Mouse (Mus musculus): Measurements from ENCODE around the gene Spag6l. TPM values are rescaled to one million over a fixed set of nuclear protein-coding genes. Genes with fewer than 3 reads are reported as not detected.

Gene Spag6l
- polyA plus RNA-seq (2015; fragmentation: Nextera tagmentation; extraction: Ambion mirVana), result 24.0 and 24.5 TPM in 2 replicates

DNA sequence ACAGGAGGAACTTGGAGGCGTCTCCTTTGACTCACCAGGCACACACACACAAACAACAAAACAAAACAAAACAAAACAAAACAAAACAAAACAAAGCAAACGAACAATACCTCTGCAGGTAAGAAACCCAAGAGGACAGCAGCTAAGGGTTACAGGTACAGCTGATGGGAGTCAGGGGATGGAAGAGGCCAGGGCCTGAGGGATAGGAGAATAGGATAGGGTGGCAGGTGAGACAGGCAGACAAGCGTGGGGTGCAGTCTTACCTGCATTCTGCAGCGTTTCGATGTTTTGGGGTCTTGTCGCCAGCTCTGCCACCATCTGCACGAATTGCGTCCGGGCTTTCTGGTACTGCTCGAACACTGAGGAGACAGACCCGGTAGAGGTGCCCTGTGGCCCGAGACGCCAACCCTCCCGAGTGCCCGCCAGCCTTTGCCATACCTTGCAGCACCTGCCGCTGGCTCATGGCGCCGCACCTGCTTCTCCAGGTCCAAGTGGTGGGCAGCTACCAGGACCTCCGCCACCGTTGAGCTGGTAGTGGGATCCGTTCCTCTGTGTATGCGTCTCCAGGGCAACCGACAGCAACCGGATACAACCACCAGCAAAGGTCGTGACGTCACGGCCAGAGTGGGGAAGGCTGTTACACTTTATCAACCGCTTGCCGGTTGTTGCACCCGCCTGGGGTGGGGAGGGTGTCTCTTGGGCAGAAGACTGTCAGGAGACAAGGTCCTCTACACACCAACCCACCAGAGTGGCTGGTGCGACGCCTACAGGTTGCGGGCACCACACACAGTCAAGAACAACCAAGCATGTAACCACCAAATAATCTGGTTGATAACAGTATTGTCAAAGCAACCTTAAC is at the start of gene Spag6l:
Spag6l (minus strand) TSS at position 700 of the 859 bp plus-strand sequence.
- peak within 1 kb of the TSS; percentile 56 for H3K4me2 ChIP-seq (ENCODE audit: low read length)
- no peaks in the 10 kb centered on the region for H3K9me3 ChIP-seq (replicated peaks; ENCODE audit: control insufficient read depth, low read length, poor library complexity, severe bottlenecking)
- peak within 1 kb of the TSS; percentile 69 for H3K9ac ChIP-seq (ENCODE audit: low read depth, low read length)
- peaks cover 2% of the 10 kb centered on the region; the same call in 1 of the 2 replicates for H3K4me1 ChIP-seq (ENCODE audit: control insufficient read depth, insufficient read depth, low read length)
- H3K36me3 ChIP-seq (ENCODE audit: control insufficient read depth, insufficient read depth, low read length), result no peaks in the 10 kb centered on the region
- H3K4me3 ChIP-seq (ENCODE audit: low read depth, low read length), result peak within 1 kb of the TSS; percentile 54
- H3K27me3 ChIP-seq (ENCODE audit: control insufficient read depth, insufficient read depth, low read depth, low read length), result no peaks in the 10 kb centered on the region
- WGBS, result 9% methylated on average over 33 of the region's 33 CpGs
- ATAC-seq, result peak; percentile 98
- peak within 1 kb of the TSS; percentile 53; the same call in 1 of the 2 replicates for H3K27ac ChIP-seq (ENCODE audit: low read length)

DNA sequence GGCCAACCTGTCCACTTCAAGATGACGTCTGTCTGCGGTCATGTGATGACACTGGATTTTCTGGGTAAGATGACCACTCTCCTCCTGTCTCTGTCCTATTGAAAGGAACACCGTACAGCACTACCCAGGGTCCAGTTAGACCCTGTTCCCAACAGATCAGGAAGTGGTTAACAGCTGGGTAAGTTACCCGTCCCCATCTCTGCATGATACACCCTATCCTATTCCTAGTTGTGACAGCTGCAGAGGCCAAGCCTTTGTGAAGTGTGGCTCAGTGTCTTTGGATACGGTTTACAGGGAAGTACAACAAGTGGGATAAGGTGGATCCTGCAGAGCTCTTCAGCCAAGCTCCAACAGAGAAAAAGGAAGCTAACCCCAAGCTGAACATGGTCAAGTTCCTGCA is 49.8 kb upstream of the Spag6l start:
- no peak overlapping the region for H3K27ac ChIP-seq (ENCODE audit: low read length)
- ATAC-seq, result no peak
- H3K9me3 ChIP-seq (replicated peaks; ENCODE audit: control insufficient read depth, low read length, poor library complexity, severe bottlenecking), result no peaks in the 10 kb centered on the region
- 90% methylated on average over 5 of the region's 5 CpGs for WGBS
- no peak overlapping the region for H3K4me2 ChIP-seq (ENCODE audit: low read length)
- no peak overlapping the region for H3K4me3 ChIP-seq (ENCODE audit: low read depth, low read length)
- no peaks in the 10 kb centered on the region for H3K4me1 ChIP-seq (ENCODE audit: control insufficient read depth, insufficient read depth, low read length)
- no peak overlapping the region for H3K9ac ChIP-seq (ENCODE audit: low read depth, low read length)
- no peaks in the 10 kb centered on the region for H3K27me3 ChIP-seq (ENCODE audit: control insufficient read depth, insufficient read depth, low read depth, low read length)
- peaks cover 34% of the 10 kb centered on the region for H3K36me3 ChIP-seq (ENCODE audit: control insufficient read depth, insufficient read depth, low read length)

DNA sequence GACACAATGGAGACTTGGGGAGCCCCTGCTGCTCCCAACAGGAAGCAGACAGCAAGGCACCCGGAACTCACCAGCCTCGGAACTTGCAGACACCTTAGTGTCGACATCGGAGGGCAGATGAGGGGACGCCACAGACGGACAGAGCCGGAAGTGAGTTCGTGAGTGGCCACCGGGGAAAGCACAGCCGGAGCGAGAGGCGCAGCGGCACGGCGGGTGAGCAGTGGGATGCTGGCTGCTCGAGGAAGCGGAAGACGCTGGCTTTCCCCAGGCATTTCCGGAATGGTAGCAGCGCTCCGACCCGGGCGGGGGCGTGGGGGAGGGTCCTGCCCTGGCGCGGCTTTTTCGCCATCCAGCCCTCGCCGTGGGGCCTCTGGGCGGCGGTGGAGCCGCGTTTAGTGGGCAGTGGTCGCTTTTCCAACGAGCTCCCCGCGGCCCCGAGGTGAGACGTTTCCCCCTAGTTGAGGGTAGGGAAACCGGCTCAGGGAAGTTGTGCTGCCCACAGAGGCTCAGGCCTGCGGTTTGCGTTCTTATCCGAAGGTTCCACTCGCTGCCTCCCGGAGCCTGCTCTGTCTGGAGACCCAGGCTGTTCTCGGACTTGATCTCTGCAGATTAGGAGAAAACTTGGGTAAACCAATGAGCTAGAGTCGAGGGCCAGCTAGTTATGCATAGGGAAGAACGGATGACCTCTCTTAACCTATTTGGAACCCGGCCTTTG is 41.5 kb upstream of the Spag6l start, which contains the start of the genes Top3b and Vpreb1:
Top3b (plus strand) TSS at position 120 of the 715 bp plus-strand sequence.
Vpreb1 (minus strand) TSS at position 227 of the 715 bp plus-strand sequence.
- peak within 1 kb of the TSS; percentile 75 for H3K4me2 ChIP-seq (ENCODE audit: low read length)
- peak; percentile 96 for ATAC-seq
- H3K4me3 ChIP-seq (ENCODE audit: low read depth, low read length), result peak within 1 kb of the TSS; percentile 69
- WGBS, result under 1% methylated on average over 48 of the region's 49 CpGs
- peaks cover 1% of the 10 kb centered on the region; the same call in 1 of the 2 replicates for H3K36me3 ChIP-seq (ENCODE audit: control insufficient read depth, insufficient read depth, low read length)
- H3K9me3 ChIP-seq (replicated peaks; ENCODE audit: control insufficient read depth, low read length, poor library complexity, severe bottlenecking), result no peaks in the 10 kb centered on the region
- H3K4me1 ChIP-seq (ENCODE audit: control insufficient read depth, insufficient read depth, low read length), result peaks cover 14% of the 10 kb centered on the region
- peak within 1 kb of the TSS; percentile 92 for H3K27ac ChIP-seq (ENCODE audit: low read length)
- H3K27me3 ChIP-seq (ENCODE audit: control insufficient read depth, insufficient read depth, low read depth, low read length), result no peaks in the 10 kb centered on the region
- H3K9ac ChIP-seq (ENCODE audit: low read depth, low read length), result peak within 1 kb of the TSS; percentile 85

DNA sequence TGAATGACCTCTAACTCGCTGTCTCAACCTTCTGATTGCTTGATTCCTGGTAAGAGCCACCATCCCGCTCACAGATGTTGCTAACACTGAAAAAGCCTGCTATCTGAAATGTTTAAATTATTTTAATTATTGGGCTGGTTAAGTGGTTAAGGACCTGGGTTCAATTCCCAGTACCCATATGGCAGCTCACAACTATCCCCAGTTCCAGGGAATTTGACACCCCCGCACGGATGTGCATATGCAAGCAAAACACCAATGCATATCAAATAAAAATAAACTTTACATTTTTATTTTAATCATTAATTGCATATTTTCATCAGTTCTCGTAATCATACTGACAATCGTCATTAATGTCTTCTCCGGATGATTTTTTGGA is 41.0 kb upstream of the Spag6l start:
- ATAC-seq, result peak; percentile 77

DNA sequence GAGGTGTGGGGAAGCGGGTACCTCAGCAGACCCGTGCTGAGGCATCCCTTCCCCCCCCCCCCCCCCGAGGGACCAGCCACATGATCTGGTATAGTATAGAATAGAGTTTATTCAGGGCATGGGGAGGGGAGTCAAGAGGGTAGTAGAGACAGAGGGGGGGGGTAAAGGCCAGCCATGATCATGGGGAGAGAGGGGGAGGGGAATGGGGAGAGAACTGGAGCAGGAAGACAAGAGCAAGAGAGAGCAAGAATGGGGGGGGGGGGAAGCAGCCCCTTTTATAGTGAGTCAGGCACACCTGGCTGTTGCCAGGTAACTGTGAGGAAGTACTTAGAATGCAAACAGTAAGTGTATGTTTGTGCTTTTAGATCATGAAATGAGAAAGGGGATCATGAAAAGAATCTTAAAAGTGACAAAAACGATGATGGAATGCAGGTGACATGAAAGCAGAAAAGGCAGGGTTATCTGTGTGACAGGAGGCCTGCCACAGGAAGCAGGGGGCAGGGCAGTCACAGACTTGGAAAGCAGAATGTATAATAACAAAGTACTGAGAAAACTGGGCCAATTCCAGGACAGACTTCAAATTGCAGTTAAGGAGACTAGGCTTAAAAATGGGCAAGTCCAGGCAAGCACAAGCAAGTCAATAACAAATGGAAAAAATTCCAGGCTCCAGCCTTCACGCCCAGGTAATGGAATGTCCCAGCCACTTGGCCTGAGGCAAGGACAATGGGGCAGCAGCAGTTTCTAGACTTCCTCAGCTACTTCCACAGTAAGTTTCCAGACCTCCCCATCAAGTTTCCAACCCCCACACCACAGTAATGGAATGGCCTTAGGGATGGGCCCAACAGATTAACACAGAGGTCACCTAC is 36.7 kb upstream of the Spag6l start:
- Histone ChIP-seq H3K4me1 (ENCODE audit: control insufficient read depth, insufficient read depth, low read length) (no peaks in the 10 kb centered on the region), H3K27ac (ENCODE audit: low read length) (no peak overlapping the region), H3K4me2 (ENCODE audit: low read length) (no peak overlapping the region), H3K36me3 (ENCODE audit: control insufficient read depth, insufficient read depth, low read length) (no peaks in the 10 kb centered on the region), H3K27me3 (ENCODE audit: control insufficient read depth, insufficient read depth, low read depth, low read length) (no peaks in the 10 kb centered on the region), H3K9me3 (replicated peaks; ENCODE audit: control insufficient read depth, low read length, poor library complexity, severe bottlenecking) (no peaks in the 10 kb centered on the region), H3K4me3 (ENCODE audit: low read depth, low read length) (no peak overlapping the region), H3K9ac (ENCODE audit: low read depth, low read length) (no peak overlapping the region)
- no peak for ATAC-seq
- 60% methylated on average over 4 of the region's 5 CpGs for WGBS

More for the DNA sequence above, 41.0 kb upstream of the Spag6l start:
- H3K4me1 ChIP-seq (ENCODE audit: control insufficient read depth, insufficient read depth, low read length), result peaks cover 14% of the 10 kb centered on the region
- 36% methylated on average over 7 of the region's 7 CpGs for WGBS
- H3K9me3 ChIP-seq (replicated peaks; ENCODE audit: control insufficient read depth, low read length, poor library complexity, severe bottlenecking), result no peaks in the 10 kb centered on the region
- H3K27ac ChIP-seq (ENCODE audit: low read length), result peak overlapping the region; percentile 92
- peak overlapping the region; percentile 41 for H3K4me2 ChIP-seq (ENCODE audit: low read length)
- H3K4me3 ChIP-seq (ENCODE audit: low read depth, low read length), result peak overlapping the region; percentile 69
- no peaks in the 10 kb centered on the region for H3K36me3 ChIP-seq (ENCODE audit: control insufficient read depth, insufficient read depth, low read length)
- H3K27me3 ChIP-seq (ENCODE audit: control insufficient read depth, insufficient read depth, low read depth, low read length), result no peaks in the 10 kb centered on the region
- H3K9ac ChIP-seq (ENCODE audit: low read depth, low read length), result peak overlapping the region; percentile 85; the same call in 1 of the 2 replicates

DNA sequence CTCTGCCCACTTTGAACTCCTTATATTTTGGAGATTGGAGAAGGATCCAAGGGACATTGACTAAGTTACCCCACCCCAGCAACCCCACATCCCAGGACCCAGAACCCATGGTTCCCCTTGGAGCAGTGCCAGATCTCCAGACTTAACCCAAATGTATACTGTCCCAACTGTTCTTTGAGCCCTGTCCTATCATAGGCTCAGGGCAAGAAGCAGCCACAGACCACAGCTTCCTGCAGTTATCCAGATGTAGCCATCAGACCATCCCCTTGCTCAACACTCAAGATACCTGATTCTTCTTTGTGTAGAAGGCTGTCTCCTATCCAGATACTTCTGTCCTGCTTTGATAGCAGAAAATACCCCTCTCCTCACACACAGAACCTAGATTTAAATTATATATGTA is 36.0 kb upstream of the Spag6l start:
- no peak for ATAC-seq

DNA sequence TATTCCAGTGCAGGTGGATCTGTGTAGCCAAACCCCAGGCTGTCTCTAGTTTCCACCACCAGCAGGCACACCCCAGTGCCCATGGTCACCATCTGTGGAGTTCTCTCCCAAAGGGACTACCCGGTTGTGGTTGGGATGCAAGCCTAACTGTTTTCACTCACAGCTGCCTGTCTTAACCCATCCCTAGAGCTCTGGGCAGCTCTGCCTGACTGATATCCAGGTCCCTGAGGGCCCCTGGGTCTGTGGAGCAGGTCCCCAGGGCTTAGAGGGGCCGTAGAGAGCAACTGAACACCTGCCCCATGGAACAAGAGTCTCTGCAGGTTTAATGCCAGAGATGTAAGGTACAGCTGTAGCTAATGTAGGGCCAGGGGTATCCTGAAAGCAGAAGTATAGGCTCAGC is 34.7 kb upstream of the Spag6l start, which contains the start of gene Igll1:
Igll1 (minus strand) TSS at position 8 of the 400 bp plus-strand sequence.
- ATAC-seq, result no peak
- no peak within 1 kb of the TSS for H3K4me3 ChIP-seq (ENCODE audit: low read depth, low read length)
- no peak within 1 kb of the TSS for H3K4me2 ChIP-seq (ENCODE audit: low read length)
- no peaks in the 10 kb centered on the region for H3K36me3 ChIP-seq (ENCODE audit: control insufficient read depth, insufficient read depth, low read length)
- 74% methylated on average over 2 of the region's 2 CpGs for WGBS
- H3K27ac ChIP-seq (ENCODE audit: low read length), result no peak within 1 kb of the TSS
- H3K9me3 ChIP-seq (replicated peaks; ENCODE audit: control insufficient read depth, low read length, poor library complexity, severe bottlenecking), result no peaks in the 10 kb centered on the region
- H3K9ac ChIP-seq (ENCODE audit: low read depth, low read length), result no peak within 1 kb of the TSS
- H3K27me3 ChIP-seq (ENCODE audit: control insufficient read depth, insufficient read depth, low read depth, low read length), result no peaks in the 10 kb centered on the region
- no peaks in the 10 kb centered on the region for H3K4me1 ChIP-seq (ENCODE audit: control insufficient read depth, insufficient read depth, low read length)

More for the DNA sequence above, 36.0 kb upstream of the Spag6l start:
- Histone ChIP-seq H3K27ac (ENCODE audit: low read length) (no peak overlapping the region), H3K9ac (ENCODE audit: low read depth, low read length) (no peak overlapping the region), H3K36me3 (ENCODE audit: control insufficient read depth, insufficient read depth, low read length) (no peaks in the 10 kb centered on the region), H3K4me3 (ENCODE audit: low read depth, low read length) (no peak overlapping the region), H3K27me3 (ENCODE audit: control insufficient read depth, insufficient read depth, low read depth, low read length) (no peaks in the 10 kb centered on the region), H3K9me3 (replicated peaks; ENCODE audit: control insufficient read depth, low read length, poor library complexity, severe bottlenecking) (no peaks in the 10 kb centered on the region), H3K4me1 (ENCODE audit: control insufficient read depth, insufficient read depth, low read length) (no peaks in the 10 kb centered on the region), H3K4me2 (ENCODE audit: low read length) (no peak overlapping the region)

DNA sequence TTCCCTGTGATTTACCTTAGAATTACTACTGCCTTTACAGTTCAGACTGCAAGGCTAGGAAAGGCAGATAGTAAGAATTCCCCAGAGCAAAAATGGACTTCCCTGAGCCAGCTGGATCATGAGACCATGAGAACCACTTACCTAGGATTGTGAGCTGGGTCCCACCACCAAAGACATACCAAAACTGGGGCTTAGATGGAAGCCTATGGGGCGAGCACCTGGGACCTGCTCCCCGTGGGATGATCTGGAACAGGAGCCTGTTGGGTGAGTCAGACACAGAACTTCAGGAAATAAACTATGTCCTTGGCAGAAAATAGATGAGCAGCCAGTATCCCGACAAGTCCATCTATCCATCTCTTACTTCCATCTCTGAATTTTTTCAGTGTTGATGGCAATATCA is 33.0 kb upstream of the Spag6l start:
- Histone ChIP-seq H3K9me3 (replicated peaks; ENCODE audit: control insufficient read depth, low read length, poor library complexity, severe bottlenecking) (no peaks in the 10 kb centered on the region), H3K9ac (ENCODE audit: low read depth, low read length) (no peak overlapping the region), H3K27ac (ENCODE audit: low read length) (no peak overlapping the region), H3K4me1 (ENCODE audit: control insufficient read depth, insufficient read depth, low read length) (no peaks in the 10 kb centered on the region), H3K27me3 (ENCODE audit: control insufficient read depth, insufficient read depth, low read depth, low read length) (no peaks in the 10 kb centered on the region), H3K4me2 (ENCODE audit: low read length) (no peak overlapping the region), H3K36me3 (ENCODE audit: control insufficient read depth, insufficient read depth, low read length) (no peaks in the 10 kb centered on the region), H3K4me3 (ENCODE audit: low read depth, low read length) (no peak overlapping the region)
- 73% methylated on average over 3 of the region's 3 CpGs for WGBS
- ATAC-seq, result no peak

Data from midbrain, embryonic 16.5 days (tissue).